Mouse (Mus musculus) hindbrain, embryonic 14.5 days (tissue): ENCODE data around the gene Dgkq. TPM values are rescaled to one million over a fixed set of nuclear protein-coding genes. Genes with fewer than 3 reads are reported as not detected.

Experiments used
- ATAC-seq: fragments of 200-750 bp; cut with Nextera tagmentation; 2 replicates; pipeline ENCODE4 v1.8.0; 2017; ENCODE audit warnings: moderate number of reproducible peaks, mild to moderate bottlenecking, moderate TSS enrichment, moderate library complexity; ENCODE audit not compliant: low FRiP score
- DNase-seq: peaks from one replicate; pipeline ENCODE4 v3.0.0-alpha.2; 2015; ENCODE audit warnings: low spot score
- H3K27ac ChIP-seq: fragments of 300-500 bp; sonication (generic); 2 replicates; pipeline ENCODE4 v1.5.1; 2014; ENCODE audit warnings: mild to moderate bottlenecking, moderate library complexity
- H3K27me3 ChIP-seq: fragments of 300-500 bp; sonication (generic); 2 replicates; pipeline ENCODE4 v1.6.1; 2014; ENCODE audit warnings: mild to moderate bottlenecking, low read length, mixed read lengths; ENCODE audit not compliant: control insufficient read depth, insufficient read depth
- H3K36me3 ChIP-seq: fragments of 300-500 bp; sonication (generic); replicated peaks from 2 replicates; pipeline ENCODE4 v1.6.1; 2014; ENCODE audit not compliant: control insufficient read depth, insufficient read depth
- H3K4me1 ChIP-seq: fragments of 300-500 bp; sonication (generic); replicated peaks from 2 replicates; pipeline ENCODE4 v1.6.1; 2014; ENCODE audit warnings: antibody characterized with exemption, low read length, mixed read lengths; ENCODE audit not compliant: control insufficient read depth, insufficient read depth
- H3K4me2 ChIP-seq: fragments of 300-500 bp; sonication (generic); replicated peaks from 2 replicates; pipeline ENCODE4 v1.6.1; 2014; ENCODE audit warnings: mild to moderate bottlenecking, moderate library complexity
- H3K4me3 ChIP-seq: fragments of 300-500 bp; sonication (generic); replicated peaks from 2 replicates; pipeline ENCODE4 v1.5.1; 2014; ENCODE audit warnings: mild to moderate bottlenecking, low read length
- H3K9ac ChIP-seq: fragments of 300-500 bp; sonication (generic); 2 replicates; pipeline ENCODE4 v1.6.1; 2014
- H3K9me3 ChIP-seq: fragments of 300-500 bp; sonication (generic); 2 replicates; pipeline ENCODE4 v1.6.1; 2016; ENCODE audit warnings: low read length; ENCODE audit not compliant: control insufficient read depth
- WGBS: fragments of 180-500 bp; shearing (Covaris S2); extraction: QIAGEN DNeasy Blood & Tissue Kit; methylation state at CpG from one replicate; pipeline ENCODE4 v1.1.7; 2014; 5-methylcytosine and 5-hydroxymethylcytosine counted together
- polyA plus RNA-seq: library from polyadenylated mRNA; unstranded; fragments of >200 nt; fragmentation: Nextera tagmentation; extraction: Ambion mirVana; gene quantifications from 2 replicates; pipeline ENCODE4 v1.2.1, GENCODE M21; 2014

Gene Dgkq
- polyA plus RNA-seq, 1 experiment from 2014 or later: 25.3 TPM

DNA sequence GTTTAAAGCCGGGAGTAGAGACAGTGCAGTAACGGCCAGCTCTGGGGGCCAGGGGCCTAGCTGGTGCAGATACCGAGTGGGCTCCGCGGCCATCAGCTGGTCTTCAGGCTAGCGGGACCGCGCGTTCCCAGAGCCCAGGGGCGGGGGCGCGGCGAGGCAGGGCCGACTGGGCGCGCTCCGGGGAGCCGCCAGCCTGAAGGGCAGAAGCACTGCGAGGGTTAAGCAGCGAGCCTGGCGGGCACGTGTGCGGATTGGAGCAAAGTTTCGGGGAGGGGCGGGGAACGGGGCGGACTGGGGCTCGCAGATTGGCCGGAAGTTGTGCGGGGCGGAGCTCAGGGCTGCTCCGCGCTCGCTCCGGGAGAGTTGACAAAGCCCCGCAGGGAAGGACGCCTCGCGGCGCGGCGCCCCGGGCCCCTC, 24.4 kb upstream of the Dgkq start:
- H3K4me2 ChIP-seq: peak overlapping the region; percentile 89
- DNase-seq (peak; percentile 83), ATAC-seq (peak; percentile 93)
- H3K4me3 ChIP-seq: peak overlapping the region; percentile 50
- peaks cover 30% of the 10 kb centered on the region; the same call in 1 of the 2 replicates for H3K27me3 ChIP-seq
- no peaks in the 10 kb centered on the region for H3K9me3 ChIP-seq
- peak overlapping the region; percentile 50 for H3K9ac ChIP-seq
- H3K4me1 ChIP-seq: peaks cover 9% of the 10 kb centered on the region; the same call in 1 of the 2 replicates
- no peak overlapping the region for H3K27ac ChIP-seq
- no peaks in the 10 kb centered on the region for H3K36me3 ChIP-seq
- 2% methylated on average over 34 of the region's 43 CpGs for WGBS

DNA sequence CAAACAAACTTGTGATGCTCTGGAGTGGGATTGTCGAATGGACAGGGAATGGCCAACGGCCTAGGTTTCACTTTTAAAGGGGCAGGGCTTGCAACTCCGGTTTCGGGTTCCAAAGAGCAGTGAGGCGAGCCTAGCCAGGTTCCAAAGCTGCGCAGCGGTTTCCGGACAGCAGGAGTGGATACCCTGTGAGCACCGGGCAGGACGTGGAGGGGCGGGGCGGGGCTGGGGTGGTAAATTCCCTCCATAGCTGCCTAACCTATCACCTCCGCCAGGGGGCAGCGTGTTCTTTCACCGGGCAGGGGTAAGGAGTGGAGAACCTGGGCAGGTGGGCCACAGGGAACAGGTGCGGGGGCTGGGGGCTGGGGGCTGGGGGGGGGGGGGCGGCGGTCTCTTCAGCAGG, 22.8 kb upstream of the Dgkq start, which contains the start of gene Fgfrl1:
Gene Fgfrl1 (plus strand): TSS at position 112 of the 400 bp plus-strand sequence.
- Histone ChIP-seq H3K9ac (no peak within 1 kb of the TSS), H3K4me3 (peak within 1 kb of the TSS; percentile 50; the same call in 1 of the 2 replicates), H3K27ac (no peak within 1 kb of the TSS), H3K9me3 (no peaks in the 10 kb centered on the region), H3K27me3 (peaks cover 30% of the 10 kb centered on the region; the same call in 1 of the 2 replicates), H3K36me3 (no peaks in the 10 kb centered on the region), H3K4me2 (peak within 1 kb of the TSS; percentile 89), H3K4me1 (peaks cover 9% of the 10 kb centered on the region; the same call in 1 of the 2 replicates)
- DNase-seq (no peak), ATAC-seq (no peak)
- WGBS: 3% methylated on average over 16 of the region's 18 CpGs

DNA sequence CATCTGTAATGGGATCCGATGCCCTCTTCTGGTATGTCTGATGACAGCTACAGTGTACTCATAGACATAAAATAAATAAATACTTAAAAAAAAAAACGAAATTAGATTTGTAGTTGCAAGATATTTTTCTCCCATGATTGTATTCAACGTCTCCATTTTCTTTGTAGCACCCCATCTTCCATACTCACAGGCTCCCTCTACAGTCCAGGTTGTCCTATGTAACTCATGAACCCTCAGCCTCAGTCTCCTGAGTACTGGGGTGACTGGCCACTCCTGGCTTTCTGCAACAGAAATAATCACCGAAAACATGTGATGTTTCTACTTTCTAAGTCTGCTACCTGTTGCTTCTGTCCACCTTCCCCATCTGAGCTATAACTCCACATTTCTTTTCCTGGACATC, 21.7 kb upstream of the Dgkq start:
- WGBS: 71% methylated on average over 4 of the region's 4 CpGs
- no peak overlapping the region for H3K27ac ChIP-seq

DNA sequence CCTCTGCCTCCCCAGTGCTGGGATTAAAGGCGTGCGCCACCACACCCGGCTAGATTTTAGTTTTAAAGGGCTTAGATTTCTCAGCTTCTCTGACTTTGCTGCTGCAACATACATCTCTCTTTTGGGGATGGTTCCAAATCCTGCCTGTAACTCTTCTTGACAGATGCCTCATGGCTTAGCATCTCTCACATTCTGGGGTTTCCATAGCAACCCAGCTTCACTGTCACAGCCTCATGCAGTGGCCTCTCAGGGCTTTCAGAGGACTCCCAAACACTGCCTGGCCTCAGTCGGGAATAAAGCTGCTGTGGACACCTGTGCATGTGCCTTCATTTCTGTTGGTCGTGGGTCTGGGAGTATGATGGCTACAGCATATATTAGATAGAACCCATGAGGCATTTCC, 19.6 kb upstream of the Dgkq start:
- 66% methylated on average over 5 of the region's 5 CpGs for WGBS
- Histone ChIP-seq H3K4me2 (no peak overlapping the region), H3K9me3 (no peaks in the 10 kb centered on the region), H3K36me3 (no peaks in the 10 kb centered on the region), H3K9ac (no peak overlapping the region), H3K4me3 (no peak overlapping the region), H3K4me1 (no peaks in the 10 kb centered on the region), H3K27ac (no peak overlapping the region), H3K27me3 (peaks cover 18% of the 10 kb centered on the region; the same call in 1 of the 2 replicates)
- ATAC-seq: no peak
- no peak for DNase-seq

More for the DNA sequence above, 21.7 kb upstream of the Dgkq start:
- Histone ChIP-seq H3K4me3 (no peak overlapping the region), H3K9ac (no peak overlapping the region), H3K4me1 (0 out of 2 replicates have a peak, but pooled peaks cover 5% of the 10 kb centered on the region), H3K4me2 (no peak overlapping the region), H3K9me3 (no peaks in the 10 kb centered on the region), H3K27me3 (peaks cover 30% of the 10 kb centered on the region; the same call in 1 of the 2 replicates), H3K36me3 (no peaks in the 10 kb centered on the region)
- ATAC-seq (no peak), DNase-seq (no peak)

DNA sequence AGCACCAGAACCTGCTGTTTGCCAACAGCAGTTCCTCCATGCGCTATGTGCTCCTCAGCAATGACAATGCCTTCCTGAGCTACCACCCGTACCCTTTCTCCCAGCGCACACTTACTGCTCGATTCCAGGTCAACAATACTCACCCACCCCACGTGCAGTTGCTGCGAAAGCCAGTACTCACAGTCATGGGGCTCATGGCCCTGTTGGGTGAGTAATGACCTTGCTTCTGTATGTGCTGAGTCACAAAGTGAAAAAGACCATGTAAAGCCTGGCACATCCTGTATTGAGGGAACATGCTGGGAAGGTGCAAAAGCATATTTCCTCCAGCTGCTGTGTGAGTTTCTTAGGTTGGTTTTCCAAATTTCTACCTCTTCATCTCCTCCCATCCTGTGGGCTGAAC, 11.4 kb upstream of the Dgkq start:
- no peak overlapping the region for H3K9ac ChIP-seq
- H3K4me3 ChIP-seq: no peak overlapping the region
- peaks cover 14% of the 10 kb centered on the region for H3K4me1 ChIP-seq
- no peak for ATAC-seq
- no peak for DNase-seq
- H3K36me3 ChIP-seq: no peaks in the 10 kb centered on the region
- H3K9me3 ChIP-seq: no peaks in the 10 kb centered on the region
- WGBS: 88% methylated on average over 6 of the region's 6 CpGs
- H3K27ac ChIP-seq: no peak overlapping the region
- no peak overlapping the region for H3K4me2 ChIP-seq
- no peaks in the 10 kb centered on the region for H3K27me3 ChIP-seq

DNA sequence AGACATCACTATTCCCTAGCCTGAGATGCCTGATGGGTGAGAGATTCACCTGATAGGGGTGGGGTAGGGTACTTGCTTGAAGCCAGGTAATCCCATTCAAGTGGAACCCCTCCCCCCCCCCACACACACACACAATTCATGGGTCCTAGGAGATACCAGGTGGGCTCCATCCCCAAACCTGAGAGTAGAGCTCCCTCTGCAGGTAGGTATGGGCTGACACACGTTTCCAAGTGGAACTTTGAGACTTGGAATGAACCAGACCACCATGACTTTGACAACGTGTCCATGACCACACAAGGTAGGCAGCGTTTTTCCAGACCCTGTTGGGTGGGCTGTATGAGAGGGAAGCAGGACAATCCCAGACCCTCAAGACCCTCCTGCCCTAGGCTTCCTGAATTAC, 10.4 kb upstream of the Dgkq start:
- WGBS: 48% methylated on average over 3 of the region's 3 CpGs
- no peak for DNase-seq

DNA sequence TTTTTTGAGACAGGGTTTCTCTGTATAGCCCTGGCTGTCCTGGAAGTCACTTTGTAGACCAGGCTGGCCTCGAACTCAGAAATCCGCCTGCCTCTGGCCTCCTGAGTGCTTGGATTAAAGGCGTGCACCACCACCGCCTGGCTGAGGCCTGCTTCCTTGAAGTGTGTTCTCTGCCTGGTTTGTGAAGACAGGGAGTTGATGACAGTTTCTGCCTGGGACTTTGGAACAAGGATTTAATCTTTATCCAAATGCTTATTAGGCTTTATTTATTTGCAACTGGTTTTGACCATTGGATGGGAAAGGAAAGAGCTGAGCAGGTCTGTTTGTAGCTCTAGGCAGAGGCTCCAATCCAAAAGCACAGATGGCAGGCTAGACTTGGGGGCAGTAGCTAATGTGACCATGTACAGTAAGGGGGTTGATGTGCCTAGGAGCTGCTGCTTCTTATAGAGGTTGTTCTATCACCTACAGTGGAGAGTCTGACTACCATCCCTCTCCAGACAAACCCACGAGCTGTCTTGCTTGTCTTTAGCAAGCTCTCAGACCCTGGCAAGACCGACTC, 8.9 kb upstream of the Dgkq start:
- H3K9ac ChIP-seq: no peak overlapping the region
- H3K4me1 ChIP-seq: peaks cover 14% of the 10 kb centered on the region
- H3K4me2 ChIP-seq: no peak overlapping the region
- no peak for ATAC-seq
- 92% methylated on average over 6 of the region's 6 CpGs for WGBS
- no peak overlapping the region for H3K27ac ChIP-seq
- H3K27me3 ChIP-seq: no peaks in the 10 kb centered on the region
- H3K9me3 ChIP-seq: no peaks in the 10 kb centered on the region
- no peak for DNase-seq
- no peak overlapping the region for H3K4me3 ChIP-seq
- H3K36me3 ChIP-seq: no peaks in the 10 kb centered on the region

More for the DNA sequence above, 10.4 kb upstream of the Dgkq start:
- H3K4me3 ChIP-seq: no peak overlapping the region
- H3K36me3 ChIP-seq: no peaks in the 10 kb centered on the region
- no peak overlapping the region for H3K4me2 ChIP-seq
- no peak for ATAC-seq
- H3K9me3 ChIP-seq: no peaks in the 10 kb centered on the region
- H3K27me3 ChIP-seq: no peaks in the 10 kb centered on the region
- H3K9ac ChIP-seq: no peak overlapping the region
- H3K27ac ChIP-seq: no peak overlapping the region
- peaks cover 14% of the 10 kb centered on the region for H3K4me1 ChIP-seq

DNA sequence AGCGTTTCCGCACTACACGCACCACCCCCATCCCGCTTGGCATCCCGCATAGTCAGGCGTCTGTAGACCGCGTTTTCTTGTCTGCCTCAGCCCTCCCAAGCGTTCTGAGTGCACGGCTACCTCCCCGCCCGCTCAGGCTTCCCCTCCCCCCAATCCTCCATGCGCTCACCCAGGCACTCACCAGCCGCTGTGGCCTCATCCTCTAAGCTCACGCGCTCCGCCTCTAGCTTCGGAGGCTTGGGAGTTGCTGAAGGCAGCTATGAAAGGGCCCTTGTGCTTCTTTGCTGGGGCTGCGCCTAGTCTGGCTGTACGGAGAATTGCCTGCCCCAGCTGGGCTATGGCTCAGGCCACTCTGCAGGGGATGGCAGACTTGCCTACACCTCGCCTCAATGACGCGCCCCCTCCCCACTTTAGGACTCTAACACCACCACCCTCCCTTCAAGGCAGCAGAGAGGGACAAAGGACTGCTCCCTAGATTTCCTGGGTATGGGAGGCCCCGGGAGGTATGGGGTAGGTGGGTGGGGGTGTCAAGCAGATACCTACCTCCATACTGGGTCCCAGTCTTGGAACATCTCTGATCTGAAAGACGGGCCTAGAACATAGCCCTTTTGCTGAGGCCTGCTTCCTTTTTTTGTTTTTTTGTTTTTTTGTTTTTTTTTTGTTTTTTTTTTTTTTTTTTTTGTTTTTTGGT, 8.3 kb upstream of the Dgkq start:
- Histone ChIP-seq H3K27ac (peak overlapping the region; percentile 92), H3K4me3 (peak overlapping the region; percentile 32), H3K9ac (peak overlapping the region; percentile 69), H3K4me2 (peak overlapping the region; percentile 64), H3K9me3 (no peaks in the 10 kb centered on the region), H3K27me3 (no peaks in the 10 kb centered on the region), H3K4me1 (peaks cover 14% of the 10 kb centered on the region), H3K36me3 (no peaks in the 10 kb centered on the region)
- DNase-seq: peak; percentile 77
- ATAC-seq: peak; percentile 89
- 4% methylated on average over 25 of the region's 25 CpGs for WGBS

DNA sequence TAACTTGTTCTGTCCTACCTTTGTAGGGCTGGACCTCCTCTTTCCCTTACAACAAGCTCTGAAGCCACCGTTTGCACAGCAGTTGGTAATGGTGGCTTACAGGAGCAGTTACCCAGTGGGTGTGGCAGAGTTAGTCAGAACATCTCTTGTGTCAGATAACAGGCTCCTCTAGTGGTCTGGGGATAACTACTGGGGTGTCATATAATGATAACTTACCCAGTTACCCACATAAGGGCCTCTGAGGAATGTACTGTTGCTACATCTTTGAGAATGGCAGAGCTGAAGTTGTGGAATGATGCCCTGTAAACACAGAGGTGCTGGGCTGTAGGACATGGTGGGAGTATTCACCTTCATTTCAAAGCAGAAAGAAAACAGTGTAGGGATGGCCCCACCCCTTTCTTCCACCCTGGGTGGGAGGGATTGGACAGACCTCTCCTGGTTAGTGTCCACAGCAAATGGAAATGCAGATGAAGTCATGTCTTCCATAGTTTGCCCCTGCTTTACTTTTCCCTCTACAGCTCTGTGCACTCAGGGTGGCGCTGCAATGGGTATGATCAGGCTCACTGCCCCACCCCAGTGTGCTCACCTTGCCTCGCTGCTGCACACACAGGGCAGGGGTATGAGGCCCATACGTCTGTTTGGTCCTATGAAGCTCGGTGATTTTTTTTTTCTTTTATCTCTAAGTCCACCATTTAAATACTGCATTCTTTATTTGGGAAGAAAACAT, 7.5 kb upstream of the Dgkq start:
- Histone ChIP-seq H3K4me1 (peaks cover 14% of the 10 kb centered on the region), H3K27me3 (no peaks in the 10 kb centered on the region), H3K4me3 (peak overlapping the region; percentile 32), H3K36me3 (no peaks in the 10 kb centered on the region), H3K27ac (peak overlapping the region; percentile 92), H3K9ac (peak overlapping the region; percentile 69), H3K9me3 (no peaks in the 10 kb centered on the region), H3K4me2 (peak overlapping the region; percentile 64)
- DNase-seq (peak; percentile 47), ATAC-seq (peak; percentile 63)
- 16% methylated on average over 5 of the region's 5 CpGs for WGBS
